Mouse (Mus musculus) ES-E14 (cell line): Measurements from ENCODE around the gene Gm10337.

ENCODE experiments used
- CHD2 ChIP-seq: IDR thresholded peaks from 2 replicates; pipeline ENCODE4 v1.6.1; 2014; ENCODE audit warnings: mild to moderate bottlenecking, low read depth, low read length, inconsistent platforms
- HCFC1 ChIP-seq: IDR thresholded peaks from 2 replicates; pipeline ENCODE4 v1.6.1; 2012; ENCODE audit warnings: low read length, inconsistent platforms, borderline replicate concordance; ENCODE audit not compliant: insufficient read depth
- MAFK ChIP-seq: IDR thresholded peaks from 2 replicates; pipeline ENCODE4 v1.6.1; 2014; ENCODE audit warnings: mild to moderate bottlenecking, low read depth, low read length, inconsistent platforms; ENCODE audit not compliant: insufficient read depth
- ZC3H11A ChIP-seq: IDR thresholded peaks from 2 replicates; pipeline ENCODE4 v1.6.1; 2012; ENCODE audit warnings: low read depth, mild to moderate bottlenecking, inconsistent platforms, low read length, borderline replicate concordance
- ZNF384 ChIP-seq: IDR thresholded peaks from 2 replicates; pipeline ENCODE4 v1.6.1; 2012; ENCODE audit warnings: low read depth, low read length, inconsistent platforms

GRCm38 (mm10) chr15:102517976-102518858 is 14.7 kb downstream of the Gm10337 start, which contains the start of gene Tarbp2:
- peak; percentile 97 for TF ChIP-seq ZNF384
- peak; percentile 87 for TF ChIP-seq HCFC1
- no peak for TF ChIP-seq MAFK
- no peak for TF ChIP-seq ZC3H11A
- TF ChIP-seq CHD2 = 0 out of 2 replicates have a peak, but pooled peaks have one; percentile 31
